Mouse (Mus musculus) WW6 (cell line): ENCODE data around the gene Ccdc155.

ENCODE experiments used
- DNase-seq: peaks from one replicate; pipeline ENCODE4 v3.0.0-alpha.2; 2013; ENCODE audit warnings: low read depth, low spot score

Ccdc155 gene

DNA sequence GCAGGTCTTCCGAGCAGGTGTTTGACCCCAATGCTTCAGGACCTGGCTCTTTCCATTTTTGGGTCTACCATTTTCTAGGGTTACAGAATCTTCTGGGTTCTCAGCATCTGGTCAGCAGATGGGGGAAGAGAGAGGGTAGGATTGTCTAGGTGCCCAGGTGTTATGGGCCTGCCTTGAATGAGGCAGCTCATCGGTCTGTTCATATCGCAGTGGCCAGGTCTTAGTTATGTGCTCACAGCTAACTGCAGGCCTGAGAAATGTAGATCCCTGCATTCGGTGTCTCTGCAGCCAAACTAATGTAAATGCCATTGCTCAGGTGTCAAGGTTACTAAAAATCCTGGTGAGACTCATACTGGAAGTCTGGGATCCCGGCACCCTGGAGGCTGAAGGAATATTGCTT, 21.7 kb upstream of the Ccdc155 start:
- DNase-seq = no peak

DNA sequence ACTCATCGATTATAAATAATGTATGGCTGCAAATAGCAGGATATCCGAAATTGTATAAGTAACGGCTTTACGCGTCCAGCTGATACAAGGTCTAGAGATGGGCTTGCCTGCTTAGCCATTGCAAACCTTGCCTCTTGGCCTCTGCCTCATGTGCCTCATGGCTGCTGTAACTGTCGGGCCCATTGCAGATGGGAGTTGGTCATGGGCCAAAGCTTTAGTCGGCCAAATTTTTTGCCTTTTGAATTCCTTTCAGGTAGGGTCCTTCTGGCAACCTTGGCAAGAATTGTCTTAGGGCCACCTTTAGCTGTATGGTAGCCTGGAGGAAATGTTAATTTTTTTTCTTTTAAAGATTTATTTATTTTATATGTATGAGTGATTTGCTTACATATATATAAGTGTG, 20.1 kb upstream of the Ccdc155 start:
- DNase-seq = no peak

- DNase-seq = no peak
These were observed 17.0 kb upstream of the Ccdc155 start for GRCm38 (mm10) chr7:45221680-45222079.

DNA sequence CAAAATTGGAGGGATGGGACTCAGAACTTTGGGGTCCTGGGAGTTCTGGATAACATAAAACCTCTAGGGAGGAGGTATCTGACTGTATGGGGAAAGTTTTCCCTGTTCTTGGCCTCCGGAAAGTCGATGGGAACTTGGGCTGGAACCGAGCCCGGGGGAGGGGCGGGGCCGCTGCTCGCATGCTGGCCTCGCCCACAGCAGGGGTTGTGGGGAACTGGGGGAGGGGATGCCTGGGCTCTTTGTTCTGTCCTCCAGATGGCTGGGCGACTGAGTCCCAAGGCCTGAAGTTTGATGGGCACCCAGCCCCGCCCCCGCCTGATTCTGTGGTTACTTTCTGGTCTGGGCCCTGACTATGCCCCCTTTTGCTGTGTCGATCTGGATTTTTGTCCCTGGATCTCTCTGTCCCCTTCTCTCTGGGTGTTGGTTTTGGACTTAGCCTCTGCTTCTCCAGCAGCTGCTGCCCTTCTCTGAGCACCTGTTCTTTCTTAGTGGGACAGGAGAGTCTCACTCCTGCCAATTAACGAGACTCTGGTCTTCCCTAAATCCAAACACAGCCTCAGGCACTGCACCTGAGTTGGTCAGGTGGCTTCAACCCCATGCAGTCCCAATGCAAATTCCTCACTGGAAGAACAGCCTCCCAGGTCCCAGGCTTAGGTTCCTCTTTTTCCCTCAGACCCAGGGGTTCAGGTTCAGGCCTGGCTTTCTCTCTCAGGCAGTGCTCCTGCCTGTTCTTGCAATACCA, 11.9 kb upstream of the Ccdc155 start:
- DNase-seq = no peak

DNA sequence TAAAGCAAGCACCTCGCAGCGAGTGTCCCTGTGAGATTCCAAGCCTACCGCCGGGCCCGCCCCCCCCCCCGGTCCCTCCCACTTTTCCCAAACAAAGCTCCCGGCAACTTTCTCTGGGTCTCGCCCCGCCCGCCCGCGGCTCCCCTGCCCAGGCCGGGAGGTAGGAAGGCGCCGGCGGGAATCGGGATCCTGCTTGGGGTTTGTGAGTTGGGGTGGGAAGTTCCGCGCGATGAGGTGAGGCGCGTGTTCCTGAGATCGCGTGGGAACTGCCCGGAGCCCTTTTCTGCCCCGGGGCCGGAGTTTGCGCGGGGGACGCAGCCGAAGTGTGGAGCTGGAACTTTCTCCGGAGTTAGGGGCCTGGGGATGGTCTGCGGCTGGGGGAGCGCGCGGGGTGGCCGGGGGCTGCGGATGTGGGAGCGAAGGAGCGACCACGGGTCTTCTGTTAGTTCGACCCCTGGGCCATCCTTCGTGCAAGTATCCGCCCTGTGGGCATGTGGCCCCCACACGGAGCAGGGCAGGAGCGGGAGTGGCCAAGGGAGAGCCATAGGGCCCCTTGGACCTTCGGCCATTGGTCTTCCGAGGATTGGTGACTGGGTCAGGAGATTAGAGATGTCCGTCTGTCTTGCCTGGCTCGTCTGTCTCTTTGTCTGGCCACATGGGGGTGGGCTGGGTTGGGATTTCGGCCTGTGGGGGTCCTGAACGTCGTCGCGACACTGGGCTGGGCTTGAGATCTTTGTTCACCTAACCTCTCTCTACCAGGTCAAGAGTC, 11.2 kb upstream of the Ccdc155 start, which contains the start of gene Tead2:
Gene Tead2 (plus strand): TSS at position 81 of the 769 bp plus-strand sequence.
- DNase-seq = no peak

DNA sequence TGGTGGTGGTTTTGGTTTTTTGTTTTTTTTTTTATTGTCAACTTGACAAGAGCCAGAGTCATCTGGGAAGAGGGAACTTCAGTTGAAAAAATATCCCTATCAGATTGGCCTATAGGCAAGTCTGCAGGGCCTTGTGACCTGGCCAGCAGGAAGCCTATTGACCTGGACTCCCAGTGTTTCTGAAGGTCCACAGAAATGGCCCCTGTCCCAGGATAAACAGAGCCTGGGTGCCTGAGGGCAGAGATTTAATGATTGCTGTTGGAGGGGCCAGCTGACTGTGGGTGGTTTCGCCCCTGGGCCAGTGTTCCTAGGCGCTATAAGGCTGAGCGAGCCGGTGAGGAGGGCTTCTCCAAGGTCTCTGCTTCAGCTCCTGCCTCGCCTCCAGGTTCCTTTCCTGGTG, 9.0 kb upstream of the Ccdc155 start:
- no peak for DNase-seq

DNA sequence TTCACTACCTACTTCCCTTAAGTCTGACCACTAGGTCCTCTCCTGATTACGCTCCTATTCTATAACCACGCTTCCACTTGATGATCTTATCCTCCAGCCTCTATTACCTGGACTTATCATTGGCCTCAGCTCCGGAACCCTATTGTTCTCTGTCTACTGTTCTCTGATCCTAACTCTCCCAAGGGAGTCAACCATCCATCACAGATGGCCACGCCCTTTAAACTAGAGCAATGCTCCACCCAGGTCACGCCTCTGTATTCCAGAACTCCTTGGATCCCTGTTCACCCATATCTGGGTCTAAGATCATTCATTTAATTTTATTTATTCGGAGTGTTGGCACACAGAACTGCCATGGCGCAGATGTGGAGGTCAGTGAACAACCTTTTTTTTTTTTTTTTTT, 7.7 kb upstream of the Ccdc155 start:
- no peak for DNase-seq

- DNase-seq = no peak
These were observed 7.2 kb upstream of the Ccdc155 start, which contains the start of gene Dkkl1 for GRCm38 (mm10) chr7:45211851-45212251. TSS of gene Dkkl1 (minus strand) at chr7:45212147.

DNA sequence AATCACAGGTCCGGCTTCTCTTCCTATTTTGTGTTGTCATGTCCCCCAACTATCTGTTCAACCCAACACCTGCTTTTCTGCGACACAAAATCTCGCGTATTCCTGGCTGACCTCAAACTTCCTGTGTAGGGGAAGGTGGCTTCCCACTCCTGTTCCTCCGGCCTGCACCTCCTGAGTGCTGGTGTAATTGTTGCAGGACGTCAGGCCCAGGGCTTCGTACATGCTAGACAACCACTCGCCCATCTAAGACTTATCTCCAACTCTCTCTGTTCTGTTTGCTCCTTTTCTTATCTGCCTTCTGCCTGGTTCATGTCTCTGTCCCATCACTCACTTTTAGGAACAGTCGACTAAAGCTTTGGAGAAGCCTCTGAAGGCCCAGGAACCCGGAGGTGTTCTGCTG, 6.4 kb upstream of the Ccdc155 start:
- no peak for DNase-seq

DNA sequence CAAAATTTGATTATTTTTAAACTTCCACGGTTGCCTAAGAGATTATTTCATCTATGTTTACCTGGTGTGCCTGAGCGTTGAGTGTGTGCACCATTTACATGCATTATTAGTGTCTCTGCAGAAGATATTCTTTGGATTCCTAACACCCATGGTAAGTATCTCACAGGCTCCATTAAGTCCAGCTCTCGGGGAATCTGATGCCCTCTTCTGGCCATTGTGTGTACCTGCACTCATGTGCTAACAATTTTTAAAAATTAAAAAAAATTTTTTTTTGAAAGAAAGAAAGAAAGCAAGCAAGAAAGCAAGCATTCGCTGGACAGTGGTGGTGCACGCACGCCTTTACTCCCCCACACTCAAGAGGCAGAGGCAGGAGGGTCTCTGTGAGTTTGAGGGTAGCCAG, 3.6 kb upstream of the Ccdc155 start:
- DNase-seq = no peak

DNA sequence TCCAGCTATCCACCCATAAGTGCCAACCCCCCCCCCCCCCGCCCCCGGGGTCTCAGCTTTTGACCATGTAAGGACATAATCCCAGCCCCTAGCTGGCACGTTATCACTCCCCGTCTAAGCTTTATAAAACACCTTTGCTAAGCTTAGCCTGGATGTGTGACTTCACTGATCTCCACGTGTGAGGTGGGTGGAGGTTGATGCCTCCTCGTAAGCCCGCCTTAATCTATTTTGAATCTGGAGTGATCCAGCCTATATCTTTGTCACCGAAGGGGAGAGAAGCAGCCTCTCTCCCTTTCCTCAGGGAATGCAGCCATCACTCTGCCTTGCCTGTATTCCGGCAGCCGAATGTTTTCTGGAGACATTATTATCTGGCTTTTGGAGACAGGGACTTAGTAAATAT, 2.0 kb downstream of the Ccdc155 start:
- no peak for DNase-seq

DNA sequence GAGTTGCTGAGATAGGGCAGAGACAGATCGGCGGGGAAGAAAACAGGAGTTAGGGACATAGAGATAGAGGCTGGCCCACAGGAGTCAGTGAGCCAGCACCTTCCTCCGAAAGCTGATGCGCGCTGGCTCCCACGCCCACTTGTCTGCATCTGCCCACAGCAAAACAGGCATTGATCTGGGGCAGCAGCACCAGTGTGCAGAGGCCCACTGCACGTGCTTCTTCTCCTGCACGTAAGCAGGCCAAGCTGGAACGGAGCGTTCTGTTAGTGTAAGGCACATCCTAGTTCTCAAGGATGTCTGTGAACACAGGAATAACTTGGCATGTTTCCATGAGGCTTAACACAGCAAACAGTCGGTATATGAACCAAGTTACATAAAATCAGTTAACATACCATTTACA, 5.7 kb downstream of the Ccdc155 start:
- no peak for DNase-seq

- DNase-seq = no peak
These were observed 6.3 kb downstream of the Ccdc155 start for GRCm38 (mm10) chr7:45198435-45198834.

DNA sequence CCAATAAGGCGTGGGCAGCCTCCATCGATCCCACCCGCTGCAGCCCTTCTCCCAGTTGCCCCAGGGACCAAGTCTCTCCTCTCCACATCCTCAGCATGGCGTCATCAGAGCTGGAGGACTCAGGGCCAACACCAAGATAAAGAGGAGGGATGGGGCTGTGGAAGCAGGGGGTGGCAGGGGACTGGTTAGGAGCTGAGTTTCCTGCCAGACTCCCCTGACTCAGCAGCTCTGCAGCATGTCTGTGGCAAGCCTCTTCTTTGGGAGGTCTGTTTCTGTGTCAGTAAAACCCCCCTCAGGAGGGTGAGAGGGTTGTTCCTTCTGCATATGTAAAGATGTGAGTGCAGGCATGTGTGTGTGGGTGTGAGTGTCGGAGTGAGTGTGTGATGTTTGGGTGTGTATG, 7.7 kb downstream of the Ccdc155 start:
- DNase-seq = no peak

DNA sequence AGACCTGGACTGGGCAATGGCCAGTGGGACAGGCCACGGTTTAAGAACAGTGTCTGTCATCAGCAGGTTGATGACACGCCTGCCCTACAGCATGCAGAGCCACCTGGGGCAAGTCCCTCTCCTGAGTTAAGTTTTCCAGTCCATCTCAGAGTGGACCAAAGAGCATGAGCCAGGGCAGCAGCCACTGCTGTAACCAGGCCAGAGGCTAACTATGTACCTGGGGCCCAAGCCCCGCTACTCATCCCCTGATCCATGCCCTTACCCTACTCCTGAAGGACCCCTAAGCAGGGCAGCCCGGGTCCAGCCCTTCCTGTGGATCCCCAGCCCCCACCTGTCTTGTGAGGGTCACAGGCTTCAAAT, 8.5 kb downstream of the Ccdc155 start:
- DNase-seq = no peak

DNA sequence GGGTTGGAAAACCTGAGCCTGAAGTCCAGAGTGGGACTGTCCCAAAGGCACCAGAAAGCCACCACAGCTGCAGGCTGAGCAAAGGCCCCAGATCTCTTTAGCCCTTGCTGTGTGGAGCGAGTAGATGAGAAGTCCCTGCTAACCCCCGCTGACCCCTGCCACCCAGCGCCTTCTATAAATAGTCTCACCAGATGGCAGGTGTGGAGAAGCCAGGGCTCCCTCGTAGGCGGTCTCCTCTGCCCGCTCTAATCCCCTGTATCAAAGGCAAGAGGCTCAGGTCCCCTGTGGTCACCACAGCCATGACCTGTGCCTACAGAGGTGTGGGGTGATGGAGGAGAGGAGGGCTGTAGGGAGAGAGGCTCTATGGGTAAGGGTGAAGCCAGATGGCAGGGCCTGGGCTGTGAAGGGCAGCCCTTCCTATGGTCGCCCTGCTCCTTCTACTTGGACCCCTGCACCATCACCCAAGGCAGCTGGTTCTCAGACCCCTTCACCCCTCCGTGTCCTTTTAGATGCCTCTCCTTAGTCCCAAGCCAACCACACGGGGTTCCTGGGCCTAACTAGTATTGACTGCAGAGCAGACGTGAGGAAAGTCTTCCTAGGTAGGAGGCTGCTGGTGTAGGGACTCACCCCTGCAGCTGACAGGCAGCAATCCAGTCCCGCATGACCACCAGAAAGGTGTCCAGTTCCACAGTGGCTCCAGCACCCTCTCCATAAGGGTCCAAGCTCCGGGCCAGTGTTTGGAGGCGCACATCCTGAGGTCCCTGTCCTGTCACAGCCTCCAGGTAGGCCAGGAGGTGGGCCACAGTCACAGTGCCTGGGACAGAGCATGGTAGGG, 9.1 kb downstream of the Ccdc155 start:
- no peak for DNase-seq

DNA sequence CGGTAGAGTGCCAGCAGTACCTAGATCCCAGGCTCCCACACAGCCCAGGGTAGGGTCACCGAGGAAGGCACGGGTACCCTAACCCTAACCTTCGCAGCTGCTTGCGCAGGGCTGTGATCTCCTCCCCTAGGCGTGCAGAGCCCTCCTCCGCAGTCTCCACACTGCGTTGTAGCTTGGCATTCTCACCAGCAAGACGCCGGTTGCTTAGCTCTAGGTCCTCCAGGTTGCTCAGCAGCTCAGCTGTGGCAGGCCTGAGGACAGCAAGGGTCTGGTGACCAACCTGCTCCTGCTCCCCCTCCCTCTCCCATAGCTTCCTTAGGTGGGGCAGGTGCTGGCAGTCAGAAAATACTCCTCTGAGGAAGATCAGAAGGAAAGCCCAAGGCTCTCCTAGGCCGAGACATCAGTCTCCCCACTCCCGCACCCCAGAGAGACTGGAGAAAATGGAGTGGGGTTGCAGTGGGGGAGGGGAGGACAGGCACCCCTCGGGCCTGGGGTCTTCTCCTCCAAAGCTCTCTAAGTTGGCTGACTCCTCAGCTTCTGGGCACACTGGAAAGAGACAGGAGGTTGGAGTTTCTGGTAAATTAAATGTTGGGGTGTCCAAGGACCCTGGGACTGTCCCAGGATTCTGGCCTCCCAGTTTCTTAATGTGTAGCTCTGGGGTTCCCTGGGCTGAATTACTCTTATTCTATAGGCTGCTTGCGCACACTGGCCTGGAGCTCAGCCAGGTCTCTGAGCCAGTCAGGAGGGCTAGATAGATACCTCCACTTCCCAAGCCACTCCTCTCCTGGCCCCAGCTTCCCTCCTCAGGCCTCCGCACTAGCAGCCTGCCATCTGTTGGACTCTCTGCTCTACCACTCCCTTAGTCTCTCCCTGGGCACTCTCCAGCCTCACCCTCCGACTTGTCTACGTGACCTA, 10.6 kb downstream of the Ccdc155 start:
- no peak for DNase-seq

DNA sequence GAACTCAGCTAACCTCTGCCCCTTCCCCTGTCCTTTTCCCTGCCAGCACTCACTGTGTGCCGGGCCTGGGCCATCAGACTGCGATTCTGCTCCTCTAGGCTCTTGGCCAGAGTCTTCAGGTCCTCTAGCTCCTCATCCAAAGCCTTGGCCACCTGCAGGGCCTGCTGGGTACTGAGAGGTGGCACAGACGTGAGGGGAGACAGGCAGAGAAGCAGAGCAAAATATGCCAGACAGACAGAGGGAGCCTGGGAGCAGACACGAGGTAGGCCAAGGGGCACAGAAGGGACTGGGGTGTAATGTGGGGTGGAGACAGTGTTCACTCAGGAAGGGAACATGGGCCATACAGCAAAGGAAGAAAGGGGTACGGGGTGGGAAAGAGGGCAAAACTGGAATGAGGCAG, 11.3 kb downstream of the Ccdc155 start:
- DNase-seq = no peak

DNA sequence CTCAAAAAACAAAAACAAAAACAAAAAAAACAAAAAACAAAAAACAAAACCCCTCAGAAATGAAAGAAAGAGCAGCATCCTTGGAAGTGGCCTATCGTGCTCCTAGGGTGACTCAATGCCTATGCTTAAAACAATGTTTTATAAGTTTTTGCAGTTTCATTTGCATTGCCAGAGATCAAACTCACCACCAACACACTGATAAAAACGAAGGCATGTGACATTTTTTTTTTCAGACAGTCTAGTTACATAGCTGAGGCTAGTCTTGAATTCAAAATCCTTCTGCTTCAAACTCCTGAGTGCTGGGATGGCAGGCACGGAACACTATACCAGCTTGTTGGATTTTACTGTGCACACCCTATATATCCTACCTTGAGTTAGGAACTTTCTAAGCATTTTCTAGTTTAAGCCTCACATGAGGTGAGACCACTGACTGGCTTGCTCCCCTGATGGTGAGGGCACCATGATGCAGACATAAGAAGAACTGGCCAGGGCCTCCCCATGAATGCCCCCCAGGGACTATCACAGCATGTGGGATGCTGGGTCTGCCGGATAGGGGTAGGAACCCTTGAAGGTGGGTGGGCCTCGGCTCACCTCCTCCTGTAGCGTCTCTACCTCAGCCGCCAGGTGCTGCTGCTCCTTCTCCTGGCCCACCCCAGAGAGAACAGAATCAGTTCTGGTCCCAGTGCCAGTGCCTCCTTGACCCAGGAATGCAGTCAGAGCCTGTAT, 11.9 kb downstream of the Ccdc155 start:
- DNase-seq = no peak

DNA sequence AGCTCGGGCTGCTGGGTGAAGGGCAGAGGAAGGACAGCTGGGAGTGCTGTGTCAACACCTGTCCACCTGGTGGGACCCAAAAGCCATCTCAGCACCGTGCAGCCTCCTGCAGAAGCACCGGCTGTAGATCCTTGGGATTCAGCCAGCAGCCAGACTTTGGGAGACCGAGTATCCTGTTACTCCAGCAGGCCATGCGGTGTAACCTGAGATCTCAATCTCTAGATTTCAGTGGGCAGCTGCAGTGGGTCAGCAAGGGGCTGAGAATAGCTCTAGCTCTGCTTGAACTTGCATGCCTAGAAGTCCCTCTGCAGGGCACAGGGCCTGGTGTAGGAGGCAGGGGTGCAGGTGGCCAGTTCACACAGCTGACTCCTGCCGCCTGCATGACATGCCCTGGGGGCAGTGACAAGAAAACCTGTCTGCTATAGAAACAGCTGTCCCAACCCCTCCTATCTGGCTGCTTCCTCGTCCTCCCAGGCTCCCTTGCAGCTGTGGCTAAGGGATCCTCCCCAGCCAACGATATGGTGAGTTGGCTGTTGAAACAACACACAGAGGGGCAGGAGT, 12.8 kb downstream of the Ccdc155 start:
- DNase-seq = no peak
